Mouse (Mus musculus) stomach, postnatal 0 days (tissue): Measurements from ENCODE around the gene Itga8.

Experiments used
- CTCF ChIP-seq: IDR thresholded peaks from 2 replicates; pipeline ENCODE4 v1.5.1; 2016; ENCODE audit warnings: antibody characterized with exemption, low read depth, mild to moderate bottlenecking, moderate library complexity
- EP300 ChIP-seq: optimal IDR thresholded peaks from 2 replicates; pipeline ENCODE3; 2016; ENCODE audit warnings: antibody characterized with exemption

DNA sequence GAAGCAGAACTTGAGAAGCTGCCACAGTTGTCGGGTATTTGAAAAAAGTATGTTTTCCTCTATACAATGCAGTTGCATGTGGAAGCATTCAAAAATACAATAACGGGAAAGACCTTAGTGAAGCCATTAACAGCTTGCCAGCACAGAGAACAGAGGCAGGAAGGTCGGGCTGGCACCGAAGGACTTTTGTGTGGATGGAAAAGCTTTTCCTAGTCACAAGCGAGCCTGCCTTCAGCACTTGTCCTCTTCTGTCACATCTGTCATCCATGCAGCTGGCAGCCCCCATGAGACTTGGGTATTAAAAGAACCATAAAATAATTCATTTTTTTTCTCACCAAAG, 27.3 kb upstream of the Itga8 start:
- no peak for TF ChIP-seq CTCF
- TF ChIP-seq EP300 = no peak
